Mouse (Mus musculus) liver, adult (tissue): ENCODE results near the gene Ppm1j.

Experiments used
- GATA4 ChIP-seq: IDR thresholded peaks from 2 replicates; pipeline ENCODE4 v1.6.1; 2014; ENCODE audit warnings: mild to moderate bottlenecking, low read length; ENCODE audit not compliant: insufficient replicate concordance

The Ppm1j gene

GRCm38 (mm10) chr3:104780561-104781420, at the start of gene Ppm1j:
Gene Ppm1j (plus strand): TSS chr3:104781056.
- no peak for TF ChIP-seq GATA4

- TF ChIP-seq GATA4: no peak
Observed at GRCm38 (mm10) chr3:104732907-104733306, 47.9 kb upstream of the Ppm1j start.

GRCm38 (mm10) chr3:104734654-104735053, 46.2 kb upstream of the Ppm1j start:
- TF ChIP-seq GATA4: no peak

- TF ChIP-seq GATA4: no peak
Observed at GRCm38 (mm10) chr3:104741954-104742353, 38.9 kb upstream of the Ppm1j start.

GRCm38 (mm10) chr3:104743161-104743560, 37.7 kb upstream of the Ppm1j start:
- no peak for TF ChIP-seq GATA4

- TF ChIP-seq GATA4: no peak
Observed at GRCm38 (mm10) chr3:104743864-104744263, 37.0 kb upstream of the Ppm1j start.

- TF ChIP-seq GATA4: no peak
Observed at GRCm38 (mm10) chr3:104758406-104758805, 22.4 kb upstream of the Ppm1j start.

- TF ChIP-seq GATA4: no peak
Observed at GRCm38 (mm10) chr3:104758869-104759268, 22.0 kb upstream of the Ppm1j start.

GRCm38 (mm10) chr3:104765021-104765420, 15.8 kb upstream of the Ppm1j start:
- no peak for TF ChIP-seq GATA4

GRCm38 (mm10) chr3:104767141-104767540, 13.7 kb upstream of the Ppm1j start:
- no peak for TF ChIP-seq GATA4

- TF ChIP-seq GATA4: no peak
Observed at GRCm38 (mm10) chr3:104767716-104768115, 13.1 kb upstream of the Ppm1j start.

- no peak for TF ChIP-seq GATA4
Observed at GRCm38 (mm10) chr3:104769135-104769534, 11.7 kb upstream of the Ppm1j start.

- no peak for TF ChIP-seq GATA4
Observed at GRCm38 (mm10) chr3:104770035-104770434, 10.8 kb upstream of the Ppm1j start.

- no peak for TF ChIP-seq GATA4
Observed at GRCm38 (mm10) chr3:104770918-104771317, 9.9 kb upstream of the Ppm1j start.

- TF ChIP-seq GATA4: no peak
Observed at GRCm38 (mm10) chr3:104771460-104771859, 9.4 kb upstream of the Ppm1j start.

- no peak for TF ChIP-seq GATA4
Observed at GRCm38 (mm10) chr3:104773301-104773700, 7.6 kb upstream of the Ppm1j start.

GRCm38 (mm10) chr3:104777342-104777741, 3.5 kb upstream of the Ppm1j start:
- no peak for TF ChIP-seq GATA4
